Mouse (Mus musculus) testis, adult 2 months (tissue): ENCODE results near the gene Cavin1.

ENCODE experiments used
- CTCF ChIP-seq: fragments of 200-500 bp; IDR thresholded peaks from 2 replicates; pipeline ENCODE4 v1.5.1; 2012; ENCODE audit warnings: low read depth, mild to moderate bottlenecking, inconsistent platforms, low read length, moderate library complexity; ENCODE audit not compliant: control insufficient read depth, insufficient read depth, insufficient replicate concordance
- POLR2A ChIP-seq: fragments of 200-500 bp; IDR thresholded peaks from 2 replicates; pipeline ENCODE4 v1.6.1; 2012; ENCODE audit warnings: low read depth, mild to moderate bottlenecking, inconsistent platforms, low read length, moderate library complexity; ENCODE audit not compliant: control insufficient read depth

GRCm38 (mm10) chr11:100962371-100962911 lies 8.2 kb downstream of the Cavin1 start:
- TF ChIP-seq CTCF (no peak), POLR2A (no peak)
